Mouse (Mus musculus) c-Kit-positive CD71-positive TER-119-negative erythroid progenitor cells, embryonic 14.5 days (primary cell): ENCODE data around the gene 5330417H12Rik.

Experiments used
- DNase-seq: peaks from one replicate; pipeline ENCODE4 v3.0.0-alpha.2; 2013; ENCODE audit warnings: low read depth

Gene 5330417H12Rik

GRCm38 (mm10) chr7:107625061-107625460, at the start of gene 5330417H12Rik:
Gene 5330417H12Rik (minus strand): TSS chr7:107625161.
- no peak for DNase-seq

GRCm38 (mm10) chr7:107668514-107668913, 43.6 kb upstream of the 5330417H12Rik start:
- DNase-seq = no peak

- DNase-seq = no peak
Measured at GRCm38 (mm10) chr7:107666262-107666902, 41.4 kb upstream of the 5330417H12Rik start.

GRCm38 (mm10) chr7:107665586-107666261, 40.8 kb upstream of the 5330417H12Rik start:
- DNase-seq = no peak

- no peak for DNase-seq
Measured at GRCm38 (mm10) chr7:107665221-107665585, 40.2 kb upstream of the 5330417H12Rik start.

GRCm38 (mm10) chr7:107664063-107665056, 39.4 kb upstream of the 5330417H12Rik start:
- no peak for DNase-seq

GRCm38 (mm10) chr7:107663621-107664020, 38.7 kb upstream of the 5330417H12Rik start:
- no peak for DNase-seq

- no peak for DNase-seq
Measured at GRCm38 (mm10) chr7:107661843-107662281, 36.9 kb upstream of the 5330417H12Rik start.

- DNase-seq = peak; percentile 22
Measured at GRCm38 (mm10) chr7:107661189-107661842, 36.4 kb upstream of the 5330417H12Rik start.

- no peak for DNase-seq
Measured at GRCm38 (mm10) chr7:107659186-107659918, 34.4 kb upstream of the 5330417H12Rik start.

- no peak for DNase-seq
Measured at GRCm38 (mm10) chr7:107656451-107656850, 31.5 kb upstream of the 5330417H12Rik start.

GRCm38 (mm10) chr7:107651821-107652220, 26.9 kb upstream of the 5330417H12Rik start:
- no peak for DNase-seq

- DNase-seq = no peak
Measured at GRCm38 (mm10) chr7:107649990-107650389, 25.0 kb upstream of the 5330417H12Rik start.

- DNase-seq = no peak
Measured at GRCm38 (mm10) chr7:107648937-107649688, 24.2 kb upstream of the 5330417H12Rik start.

- DNase-seq = no peak
Measured at GRCm38 (mm10) chr7:107644987-107645386, 20.0 kb upstream of the 5330417H12Rik start.

- no peak for DNase-seq
Measured at GRCm38 (mm10) chr7:107642586-107643275, 17.8 kb upstream of the 5330417H12Rik start.

GRCm38 (mm10) chr7:107638026-107638425, 13.1 kb upstream of the 5330417H12Rik start:
- DNase-seq = no peak

- no peak for DNase-seq
Measured at GRCm38 (mm10) chr7:107637398-107637797, 12.4 kb upstream of the 5330417H12Rik start.

GRCm38 (mm10) chr7:107633201-107633600, 8.2 kb upstream of the 5330417H12Rik start:
- DNase-seq = no peak

- no peak for DNase-seq
Measured at GRCm38 (mm10) chr7:107628383-107628782, 3.4 kb upstream of the 5330417H12Rik start.
